Comparison of ENCODE assay signal across 8 mouse cellular contexts in genomic region chr11:85760486-85761141, GRCm38 (mm10).
DNase-seq lines count a peak whose midpoint lies in the region; ATAC-seq and TF ChIP-seq lines count a peak whose summit lies in the region.

No protein-coding gene starts in this region.

- DNase-seq in intestine, embryonic 14.5 days (ENCODE audit: low spot score) = peak; percentile 71
- no peak for DNase-seq in embryonic facial prominence, embryonic 10.5 days (ENCODE audit: low spot score)
- peak; percentile 68 to 71 for DNase-seq in heart, adult 9 months (ENCODE audit: low spot score in 2 of 2)
- peak; percentile 50 for DNase-seq in kidney, postnatal 14 days
- peak; percentile 79 for DNase-seq in lung, postnatal 0 days (ENCODE audit: low spot score)
- DNase-seq in thymus, postnatal 25 days = no peak

- H3K4me1 ChIP-seq in intestine, embryonic 14.5 days (replicated peaks; ENCODE audit: control insufficient read depth, insufficient read depth, low read length) = peaks cover 19% of the 10 kb centered on the region
- H3K4me1 ChIP-seq in intestine, postnatal 0 days (replicated peaks; ENCODE audit: control insufficient read depth, insufficient read depth, low read length) = no peaks in the 10 kb centered on the region
- H3K4me1 ChIP-seq in embryonic facial prominence, embryonic 10.5 days = peaks cover 46% of the 10 kb centered on the region
- H3K4me1 ChIP-seq in lung, postnatal 0 days (ENCODE audit: insufficient read depth, low read depth, low read length) = no peaks in the 10 kb centered on the region; the same call in 1 of the 2 replicates
- peaks cover 27% of the 10 kb centered on the region for H3K4me1 ChIP-seq in stomach, embryonic 14.5 days (ENCODE audit: control insufficient read depth, insufficient read depth, low read length)

- no peaks in the 10 kb centered on the region for H3K36me3 ChIP-seq in intestine, embryonic 14.5 days (ENCODE audit: control insufficient read depth, insufficient read depth, low read length)
- H3K36me3 ChIP-seq in intestine, postnatal 0 days (ENCODE audit: control insufficient read depth, insufficient read depth) = no peaks in the 10 kb centered on the region
- no peaks in the 10 kb centered on the region for H3K36me3 ChIP-seq in embryonic facial prominence, embryonic 10.5 days (replicated peaks)
- no peaks in the 10 kb centered on the region for H3K36me3 ChIP-seq in lung, postnatal 0 days (ENCODE audit: insufficient read depth, low read length)
- no peaks in the 10 kb centered on the region for H3K36me3 ChIP-seq in stomach, embryonic 14.5 days (ENCODE audit: control insufficient read depth, insufficient read depth, low read length)

- no peak overlapping the region for H3K4me3 ChIP-seq in intestine, embryonic 14.5 days (ENCODE audit: low read depth, low read length)
- no peak overlapping the region for H3K4me3 ChIP-seq in intestine, postnatal 0 days (ENCODE audit: low read depth, low read length)
- H3K4me3 ChIP-seq in embryonic facial prominence, embryonic 10.5 days = no peak overlapping the region
- H3K4me3 ChIP-seq in lung, postnatal 0 days (ENCODE audit: low read depth, low read length) = no peak overlapping the region
- H3K4me3 ChIP-seq in stomach, embryonic 14.5 days (ENCODE audit: low read depth, low read length) = no peak overlapping the region

- H3K27me3 ChIP-seq in intestine, embryonic 14.5 days (replicated peaks; ENCODE audit: control insufficient read depth, insufficient read depth, low read length) = no peaks in the 10 kb centered on the region
- 0 out of 2 replicates have a peak, but pooled peaks cover 4% of the 10 kb centered on the region for H3K27me3 ChIP-seq in intestine, postnatal 0 days (replicated peaks; ENCODE audit: control insufficient read depth, insufficient read depth, low read length)
- peaks cover 49% of the 10 kb centered on the region for H3K27me3 ChIP-seq in embryonic facial prominence, embryonic 10.5 days (replicated peaks; ENCODE audit: low read depth, poor library complexity, severe bottlenecking)
- H3K27me3 ChIP-seq in lung, postnatal 0 days (replicated peaks; ENCODE audit: insufficient read depth, low read length) = no peaks in the 10 kb centered on the region
- H3K27me3 ChIP-seq in stomach, embryonic 14.5 days (ENCODE audit: control insufficient read depth, insufficient read depth, low read length) = no peaks in the 10 kb centered on the region

- peak overlapping the region; percentile 55; the same call in 1 of the 2 replicates for H3K27ac ChIP-seq in intestine, embryonic 14.5 days (ENCODE audit: low read depth)
- H3K27ac ChIP-seq in intestine, postnatal 0 days (ENCODE audit: low read depth, low read length) = no peak overlapping the region
- peak overlapping the region; percentile 57 for H3K27ac ChIP-seq in embryonic facial prominence, embryonic 10.5 days (replicated peaks)
- peak overlapping the region; percentile 65 for H3K27ac ChIP-seq in lung, postnatal 0 days (ENCODE audit: low read length)
- H3K27ac ChIP-seq in stomach, embryonic 14.5 days (ENCODE audit: low read length) = peak overlapping the region; percentile 75; the same call in 1 of the 2 replicates

- H3K9ac ChIP-seq in intestine, embryonic 14.5 days (ENCODE audit: low read length) = no peak overlapping the region
- H3K9ac ChIP-seq in intestine, postnatal 0 days (ENCODE audit: low read depth, low read length) = no peak overlapping the region
- H3K9ac ChIP-seq in lung, postnatal 0 days (replicated peaks; ENCODE audit: low read depth) = no peak overlapping the region
- no peak overlapping the region for H3K9ac ChIP-seq in stomach, embryonic 14.5 days (replicated peaks; ENCODE audit: low read depth, low read length)

- H3K4me2 ChIP-seq in intestine, embryonic 14.5 days (ENCODE audit: low read length) = no peak overlapping the region
- H3K4me2 ChIP-seq in intestine, postnatal 0 days (replicated peaks; ENCODE audit: low read depth) = no peak overlapping the region
- no peak overlapping the region for H3K4me2 ChIP-seq in lung, postnatal 0 days (replicated peaks; ENCODE audit: low read depth, low read length)
- no peak overlapping the region for H3K4me2 ChIP-seq in stomach, embryonic 14.5 days (replicated peaks; ENCODE audit: low read depth, low read length)

- no peak for TF ChIP-seq CTCF in intestine, postnatal 0 days (IDR thresholded peaks at IDR 0.05; ENCODE audit: low read depth)
- TF ChIP-seq CTCF in lung, postnatal 0 days (IDR thresholded peaks at IDR 0.05) = no peak

- WGBS in intestine, embryonic 14.5 days = 41% methylated on average over 6 of the region's 6 CpGs
- 54% methylated on average over 6 of the region's 6 CpGs for WGBS in intestine, postnatal 0 days
- WGBS in embryonic facial prominence, embryonic 10.5 days = 54% methylated on average over 6 of the region's 6 CpGs
- 27% methylated on average over 6 of the region's 6 CpGs for WGBS in lung, postnatal 0 days
- WGBS in stomach, embryonic 14.5 days = 29% methylated on average over 6 of the region's 6 CpGs

- no peak for ATAC-seq in intestine, embryonic 14.5 days (replicated peaks; ENCODE audit: low FRiP score, low TSS enrichment, low read depth)
- ATAC-seq in intestine, postnatal 0 days = no peak
- peak; percentile 87 for ATAC-seq in lung, postnatal 0 days
- ATAC-seq in stomach, embryonic 14.5 days (ENCODE audit: insufficient number of reproducible peaks, insufficient read depth, low FRiP score, low read depth) = peak; percentile 70; the same call in 1 of the 2 replicates

- no peaks in the 10 kb centered on the region for H3K9me3 ChIP-seq in intestine, embryonic 14.5 days (ENCODE audit: control insufficient read depth, low read length)
- H3K9me3 ChIP-seq in intestine, postnatal 0 days (ENCODE audit: control insufficient read depth) = no peaks in the 10 kb centered on the region
- H3K9me3 ChIP-seq in embryonic facial prominence, embryonic 10.5 days = no peaks in the 10 kb centered on the region
- H3K9me3 ChIP-seq in lung, postnatal 0 days (ENCODE audit: low read length) = no peaks in the 10 kb centered on the region
- no peaks in the 10 kb centered on the region for H3K9me3 ChIP-seq in stomach, embryonic 14.5 days (ENCODE audit: control insufficient read depth, low read depth, low read length)

- no peak for TF ChIP-seq EP300 in lung, postnatal 0 days (IDR thresholded peaks at IDR 0.05)

Comparison
In these comparisons a context has a peak if more than half of its experiments do, and no peak if none do; other contexts are left out.
1. ATAC-seq: peak in lung, postnatal 0 days (single experiment) and stomach, embryonic 14.5 days (single experiment); none in intestine, embryonic 14.5 days (single experiment) and intestine, postnatal 0 days (single experiment).
2. DNase-seq: peak in intestine, embryonic 14.5 days (single experiment), heart, adult 9 months (2 of 2), kidney, postnatal 14 days (single experiment) and lung, postnatal 0 days (single experiment); none in embryonic facial prominence, embryonic 10.5 days (single experiment) and thymus, postnatal 25 days (single experiment).